Mouse (Mus musculus) right cerebral cortex, postnatal 4 days (tissue): ENCODE measurements around the gene Dner.

Source experiments
- DNase-seq: peaks from one replicate; pipeline ENCODE4 v3.0.0-alpha.2; 2022

Gene Dner

GRCm38 (mm10) chr1:84437565-84437964, 258.5 kb downstream of the Dner start:
- no peak for DNase-seq

GRCm38 (mm10) chr1:84436281-84436680, 259.7 kb downstream of the Dner start:
- no peak for DNase-seq

- DNase-seq: no peak
Measured at GRCm38 (mm10) chr1:84433291-84433980, 262.6 kb downstream of the Dner start.

- no peak for DNase-seq
Measured at GRCm38 (mm10) chr1:84432311-84432710, 263.7 kb downstream of the Dner start.

GRCm38 (mm10) chr1:84428331-84428730, 267.7 kb downstream of the Dner start:
- no peak for DNase-seq

DNA sequence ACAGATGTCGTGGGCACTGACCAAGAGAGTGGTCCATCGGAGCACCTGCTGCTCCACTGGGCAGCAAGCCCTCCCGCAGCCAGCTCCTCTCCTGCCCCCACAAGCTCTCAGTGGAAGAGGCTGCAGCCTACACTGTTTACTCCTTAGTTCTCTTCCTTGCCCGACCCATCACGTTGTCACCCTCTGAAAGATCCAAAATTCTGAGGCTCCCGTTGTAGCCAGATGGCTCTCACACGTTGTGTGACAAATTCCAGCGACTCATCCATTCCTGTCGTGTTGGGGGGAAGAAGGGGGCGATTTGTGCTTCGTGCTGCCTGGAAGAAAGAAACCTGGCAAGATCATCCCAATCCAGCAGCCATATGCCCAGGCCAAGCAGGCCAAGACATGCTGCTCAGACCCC, 268.3 kb downstream of the Dner start:
- no peak for DNase-seq

DNA sequence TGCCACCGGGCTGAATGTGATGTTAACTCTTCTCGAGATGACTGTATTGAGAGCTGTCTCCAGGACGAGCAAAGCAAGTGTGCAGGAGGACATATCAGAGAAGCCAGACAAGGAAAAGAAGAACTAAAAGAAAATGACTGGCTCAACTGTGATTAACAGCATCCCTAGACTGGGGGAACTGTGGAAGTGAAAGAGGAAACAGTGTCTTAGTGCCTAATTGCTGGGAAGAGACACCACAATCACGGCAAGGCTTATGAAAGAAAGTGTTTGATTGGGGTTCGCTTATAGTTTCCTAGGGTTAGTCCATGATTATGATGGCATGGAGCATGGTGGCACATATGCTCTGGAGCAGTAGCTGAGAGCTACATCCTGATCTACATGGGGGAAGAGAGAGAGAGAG, 269.3 kb downstream of the Dner start:
- no peak for DNase-seq

- no peak for DNase-seq
Measured at GRCm38 (mm10) chr1:84422881-84423280, 273.1 kb downstream of the Dner start.

DNA sequence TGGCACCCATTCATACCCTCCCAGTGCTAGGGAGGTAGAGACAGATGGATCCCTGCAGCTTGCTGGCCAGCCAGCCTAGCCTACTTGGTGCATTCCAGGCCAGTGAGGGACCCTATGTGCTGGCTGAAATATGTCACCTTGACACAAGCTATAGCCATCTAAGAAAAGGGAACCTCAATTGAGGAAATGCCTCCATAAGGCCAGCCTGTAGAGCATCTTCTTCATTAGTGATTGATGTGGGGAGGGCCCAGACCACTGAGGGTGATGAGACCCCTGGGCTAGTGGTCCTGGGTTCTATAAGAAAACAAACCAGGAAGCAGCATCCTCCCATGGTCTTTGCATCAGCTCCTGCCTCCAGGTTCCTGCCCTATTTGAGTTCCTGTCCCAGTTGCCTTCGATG, 274.2 kb downstream of the Dner start:
- no peak for DNase-seq

- DNase-seq: no peak
Measured at GRCm38 (mm10) chr1:84419416-84419815, 276.6 kb downstream of the Dner start.

DNA sequence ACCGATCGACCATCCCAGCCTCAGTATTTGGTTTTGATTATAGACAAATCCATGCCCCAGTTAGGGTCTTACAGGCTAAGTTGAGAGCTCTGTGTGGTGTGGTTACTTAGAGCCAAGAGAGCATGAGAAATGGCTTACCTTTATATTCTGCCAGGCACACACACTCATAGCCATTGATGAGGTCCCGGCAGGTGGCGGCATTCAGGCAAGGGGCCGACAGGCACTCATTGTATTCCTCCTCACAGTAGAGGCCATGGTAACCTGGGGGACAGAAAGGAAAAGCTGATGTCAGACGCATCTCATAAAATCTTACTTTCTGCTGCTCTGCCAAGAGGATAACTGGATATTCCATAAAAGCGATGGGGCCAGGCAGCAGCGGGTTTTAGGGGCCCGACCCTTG, 277.5 kb downstream of the Dner start:
- DNase-seq: no peak

DNA sequence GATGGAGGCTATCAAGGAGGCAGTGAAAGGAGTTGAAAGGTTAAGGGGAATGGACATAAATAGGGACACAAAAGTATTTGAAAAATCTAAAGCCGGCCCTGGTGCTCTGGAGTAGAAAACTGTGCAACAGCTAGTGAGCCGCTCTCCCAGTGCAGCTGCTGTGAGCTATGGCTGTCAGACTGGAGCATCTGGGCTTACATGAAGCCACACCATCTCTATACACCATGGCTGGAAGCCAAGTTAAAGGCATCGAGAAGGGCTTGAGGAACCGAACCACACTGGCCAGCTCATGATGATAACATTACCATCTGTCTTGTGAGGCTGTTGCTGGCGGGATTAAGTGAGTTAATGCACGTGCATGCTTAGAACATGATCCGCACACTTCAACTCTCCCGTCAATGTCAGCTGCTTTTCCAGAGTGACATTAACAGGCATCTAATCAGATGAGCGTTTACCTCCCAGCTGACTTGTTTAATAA, 278.2 kb downstream of the Dner start:
- DNase-seq: no peak

GRCm38 (mm10) chr1:84417276-84417675, 278.7 kb downstream of the Dner start:
- DNase-seq: no peak

DNA sequence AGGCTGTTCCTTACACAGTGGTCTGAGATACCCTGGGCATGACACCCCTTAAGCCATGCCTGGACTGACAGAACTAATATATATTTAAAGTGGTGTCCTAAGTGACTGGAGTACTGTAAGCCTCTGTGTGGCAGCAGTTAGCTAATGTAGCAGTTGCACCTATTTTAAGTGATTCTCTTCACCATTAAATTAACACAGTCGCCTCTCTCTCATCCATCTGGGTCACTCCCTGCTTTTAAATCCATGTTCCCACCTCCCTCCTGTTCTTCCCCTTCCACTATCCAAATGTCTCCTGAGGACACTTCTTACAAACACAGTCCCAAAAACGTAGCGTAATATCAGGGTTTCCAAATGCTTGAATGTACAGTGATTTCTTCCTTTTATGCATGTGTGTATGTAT, 281.6 kb downstream of the Dner start:
- no peak for DNase-seq

- no peak for DNase-seq
Measured at GRCm38 (mm10) chr1:84409514-84409913, 286.5 kb downstream of the Dner start.

GRCm38 (mm10) chr1:84408873-84409272, 287.1 kb downstream of the Dner start:
- no peak for DNase-seq

- no peak for DNase-seq
Measured at GRCm38 (mm10) chr1:84406891-84407290, 289.1 kb downstream of the Dner start.

DNA sequence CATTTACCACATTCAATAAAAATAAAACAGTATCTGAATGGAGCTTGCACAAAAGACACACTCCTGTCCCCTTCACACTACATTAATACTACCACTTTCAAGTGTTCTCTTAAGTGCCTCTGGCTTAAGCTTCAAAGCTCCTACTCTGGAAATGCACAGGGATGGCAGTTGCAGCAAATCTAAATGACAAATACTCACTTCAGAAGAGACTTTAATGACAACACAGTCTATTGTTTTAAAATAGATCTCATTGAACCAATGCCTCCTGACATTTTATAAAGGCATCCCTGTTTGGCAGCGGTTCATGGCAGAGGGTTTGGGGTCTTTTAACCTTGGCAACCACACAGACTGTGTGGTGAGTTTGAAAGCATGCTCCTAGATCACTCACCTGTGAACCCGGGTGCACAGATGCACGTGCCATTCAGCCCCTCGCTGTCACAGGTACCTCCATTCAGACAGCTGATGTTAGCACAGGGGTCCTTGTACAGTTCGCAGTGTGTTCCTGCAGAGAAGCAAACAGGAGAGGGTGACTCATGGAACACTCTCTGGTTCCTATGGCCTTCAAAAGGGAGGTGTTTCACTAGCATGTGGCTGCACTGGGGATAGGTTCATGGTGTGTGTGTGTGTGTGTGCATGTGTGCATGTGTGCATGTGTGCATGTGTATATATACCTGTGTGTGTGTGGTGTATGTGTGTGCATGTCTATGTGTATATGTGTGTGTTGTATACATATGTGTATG, 290.3 kb downstream of the Dner start:
- DNase-seq: no peak

GRCm38 (mm10) chr1:84404880-84405279, 291.1 kb downstream of the Dner start:
- DNase-seq: no peak

DNA sequence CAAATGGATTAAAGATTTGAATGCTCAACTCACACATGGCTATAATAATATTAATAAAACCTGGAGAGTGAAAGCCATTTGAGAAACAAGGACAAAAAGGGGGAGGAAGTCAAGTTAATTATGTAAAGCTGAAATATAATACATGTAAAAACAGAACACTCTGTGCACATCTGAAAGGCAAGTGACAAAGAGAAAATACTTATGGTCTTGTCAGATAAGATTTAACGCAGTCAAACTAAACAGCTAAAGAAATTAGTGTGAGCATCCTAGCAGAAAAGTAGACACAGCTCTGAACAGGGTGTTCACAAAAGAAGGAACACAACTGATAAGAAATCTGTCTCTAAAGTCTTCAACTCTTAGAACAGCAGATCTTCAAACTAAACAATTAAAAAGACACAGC, 293.9 kb downstream of the Dner start:
- no peak for DNase-seq

DNA sequence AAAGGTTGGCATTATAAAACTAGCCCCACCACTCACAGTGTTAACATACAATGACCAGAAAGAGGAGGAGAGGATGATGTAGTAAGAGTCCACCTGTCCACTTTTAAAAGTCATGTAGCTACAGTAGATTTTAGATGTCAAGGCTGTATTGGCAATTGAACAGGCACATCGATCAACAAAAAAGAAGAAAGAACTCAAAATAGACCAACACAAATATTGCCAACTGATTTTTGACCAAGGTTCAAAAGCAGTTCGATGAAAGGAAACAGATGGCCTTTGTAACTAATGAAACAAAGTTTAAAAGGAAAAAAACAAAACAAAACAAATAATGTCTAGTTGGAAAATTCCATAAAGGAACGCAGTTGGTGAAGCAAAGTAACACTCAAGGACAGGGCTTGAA, 296.4 kb downstream of the Dner start:
- DNase-seq: no peak

GRCm38 (mm10) chr1:84399118-84399517, 296.9 kb downstream of the Dner start:
- DNase-seq: no peak

DNA sequence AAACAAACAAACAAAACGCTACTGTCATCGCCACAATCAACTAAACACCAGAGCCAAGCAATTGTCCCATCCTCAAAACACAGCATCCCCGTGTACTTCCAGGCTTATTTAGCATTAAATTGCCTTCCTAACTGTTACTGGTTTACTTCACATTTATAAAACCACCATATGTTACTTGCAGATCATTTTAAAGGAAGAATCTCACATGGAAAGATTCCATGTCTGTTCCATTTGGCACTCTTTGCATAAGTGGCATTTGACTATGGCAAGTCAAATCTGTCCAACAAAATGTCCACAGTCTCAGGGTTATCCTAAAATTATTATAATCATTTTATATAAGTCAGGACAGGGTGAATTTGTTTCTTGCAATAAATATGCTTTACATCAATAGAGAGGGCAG, 299.2 kb downstream of the Dner start:
- DNase-seq: no peak

- no peak for DNase-seq
Measured at GRCm38 (mm10) chr1:84395928-84396327, 300.1 kb downstream of the Dner start.

DNA sequence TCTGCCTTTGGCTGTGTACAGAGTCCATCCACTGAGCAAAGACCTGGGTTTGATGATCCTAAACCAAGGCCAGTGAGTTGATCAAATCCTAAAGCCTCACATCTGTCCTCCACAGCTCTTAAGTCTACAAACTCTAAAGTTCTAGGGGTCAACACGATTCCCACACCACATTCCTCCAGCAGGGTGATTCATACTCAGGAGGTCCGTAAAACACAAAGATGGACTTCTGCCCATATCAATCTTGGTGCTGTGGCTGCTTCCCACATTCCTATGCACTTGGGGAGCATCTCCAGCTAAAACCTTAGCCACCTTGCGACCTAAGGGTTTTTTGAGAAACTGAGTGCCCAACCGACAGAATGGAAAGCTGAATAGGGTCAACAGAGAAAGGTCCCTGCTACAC, 305.1 kb downstream of the Dner start:
- DNase-seq: no peak
